Mouse (Mus musculus): ENCODE results near the gene Trhr2. TPM values are rescaled to one million over a fixed set of nuclear protein-coding genes. Genes with fewer than 3 reads are reported as not detected.
"Not testable (repeated sequence)": the region's sequence is repeated elsewhere in the genome, so short reads cannot be mapped to it uniquely, and the experiment has no call there.

The Trhr2 gene
- polyA plus RNA-seq, 1 experiment from 2014 or later = 0.66 TPM

DNA sequence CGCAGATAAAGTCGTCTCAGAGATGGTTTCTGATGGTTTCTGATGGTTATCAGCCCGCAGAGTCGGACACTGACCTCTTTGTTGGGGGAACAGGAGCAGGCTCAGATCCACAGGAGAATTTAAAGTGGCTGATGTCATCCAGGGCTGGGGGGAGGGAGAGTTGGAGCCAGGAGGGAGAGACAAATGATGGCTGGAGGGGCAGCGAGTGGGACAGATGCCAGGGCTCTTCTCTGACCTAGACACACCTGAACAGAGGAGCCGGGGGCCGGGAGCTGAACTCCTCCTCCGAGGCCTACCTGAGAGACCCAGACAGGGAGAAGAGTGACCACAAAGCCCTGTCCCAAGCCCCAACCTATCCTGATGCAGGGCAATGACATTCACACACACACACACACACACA lies 31.5 kb downstream of the Trhr2 start:
- ATAC-seq (ENCODE audit: insufficient number of reproducible peaks, insufficient read depth, low FRiP score, low TSS enrichment, low read depth) = no peak
- no peak overlapping the region for H3K4me3 ChIP-seq
- no peaks in the 10 kb centered on the region for H3K9me3 ChIP-seq
- H3K27me3 ChIP-seq = peaks cover 2% of the 10 kb centered on the region
- H3K36me3 ChIP-seq = peaks cover 1% of the 10 kb centered on the region; the same call in 1 of the 2 replicates
- H3K4me1 ChIP-seq = peaks cover 21% of the 10 kb centered on the region
- WGBS = 61% methylated on average over 8 of the region's 8 CpGs
- no peak overlapping the region for H3K9ac ChIP-seq
- H3K27ac ChIP-seq = no peak overlapping the region
- no peak overlapping the region for H3K4me2 ChIP-seq

DNA sequence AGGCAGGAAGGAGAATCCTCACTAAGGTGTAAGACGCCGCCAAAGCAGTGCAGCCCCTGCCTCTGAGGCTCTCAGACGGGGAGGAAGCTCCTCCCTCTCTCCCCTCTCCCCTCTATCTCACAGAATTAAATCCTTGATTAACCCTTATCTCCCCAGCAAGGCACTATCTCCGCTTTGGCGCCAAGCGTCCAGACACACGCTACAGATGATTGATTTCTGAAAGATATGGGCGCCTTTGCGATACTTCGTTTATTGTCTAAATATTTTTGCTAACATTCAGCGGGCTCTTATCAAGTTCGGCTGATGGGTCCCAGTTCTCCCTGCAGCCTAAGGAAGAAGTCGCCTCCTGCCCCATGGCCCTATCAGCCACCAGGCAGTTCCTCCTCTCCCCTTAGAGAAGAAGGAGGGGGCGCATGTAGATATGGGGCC lies 34.4 kb downstream of the Trhr2 start:
- no peak overlapping the region for H3K27ac ChIP-seq
- WGBS = 21% methylated on average over 14 of the region's 14 CpGs
- H3K4me3 ChIP-seq = no peak overlapping the region
- H3K4me1 ChIP-seq = peaks cover 18% of the 10 kb centered on the region
- no peak overlapping the region for H3K4me2 ChIP-seq
- no peak for ATAC-seq (ENCODE audit: insufficient number of reproducible peaks, insufficient read depth, low FRiP score, low TSS enrichment, low read depth)
- no peaks in the 10 kb centered on the region for H3K27me3 ChIP-seq
- no peaks in the 10 kb centered on the region for H3K36me3 ChIP-seq
- no peaks in the 10 kb centered on the region for H3K9me3 ChIP-seq
- H3K9ac ChIP-seq = no peak overlapping the region

DNA sequence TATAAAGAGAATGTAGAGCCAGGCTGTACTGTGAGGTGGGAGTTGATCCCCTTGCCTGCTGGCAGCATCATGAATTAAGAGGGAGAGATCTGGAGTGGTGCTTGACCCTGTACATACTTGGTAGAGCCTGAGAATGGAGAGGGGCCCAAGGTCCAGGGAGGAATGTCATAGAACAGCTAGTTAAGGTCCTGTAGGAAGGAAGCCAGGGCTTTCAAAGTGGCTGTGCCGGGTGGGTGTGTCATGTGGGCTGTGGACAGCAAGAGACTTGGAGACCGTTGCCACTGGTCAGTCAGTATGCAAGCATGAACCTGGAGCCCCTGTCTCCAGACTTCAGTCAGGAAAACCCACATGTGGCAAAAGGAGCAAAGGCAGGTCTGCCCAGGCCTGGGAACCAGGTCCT lies 35.4 kb downstream of the Trhr2 start:
- Histone ChIP-seq H3K36me3 (no peaks in the 10 kb centered on the region), H3K4me2 (no peak overlapping the region), H3K27me3 (no peaks in the 10 kb centered on the region), H3K9ac (no peak overlapping the region), H3K9me3 (no peaks in the 10 kb centered on the region), H3K4me1 (peaks cover 21% of the 10 kb centered on the region), H3K27ac (no peak overlapping the region), H3K4me3 (no peak overlapping the region)
- WGBS = 92% methylated on average over 2 of the region's 2 CpGs
- no peak for ATAC-seq (ENCODE audit: insufficient number of reproducible peaks, insufficient read depth, low FRiP score, low TSS enrichment, low read depth)

GRCm38 (mm10) chr8:122323951-122324402 lies 36.6 kb downstream of the Trhr2 start:
- H3K36me3 ChIP-seq; H3K9ac ChIP-seq; H3K27ac ChIP-seq; H3K4me3 ChIP-seq; H3K27me3 ChIP-seq; H3K9me3 ChIP-seq; H3K4me2 ChIP-seq; ATAC-seq (ENCODE audit: insufficient number of reproducible peaks, insufficient read depth, low FRiP score, low TSS enrichment, low read depth): not testable (repeated sequence)
- peaks cover 25% of the 10 kb centered on the region for H3K4me1 ChIP-seq
- WGBS = 11% methylated on average over 11 of the region's 13 CpGs

DNA sequence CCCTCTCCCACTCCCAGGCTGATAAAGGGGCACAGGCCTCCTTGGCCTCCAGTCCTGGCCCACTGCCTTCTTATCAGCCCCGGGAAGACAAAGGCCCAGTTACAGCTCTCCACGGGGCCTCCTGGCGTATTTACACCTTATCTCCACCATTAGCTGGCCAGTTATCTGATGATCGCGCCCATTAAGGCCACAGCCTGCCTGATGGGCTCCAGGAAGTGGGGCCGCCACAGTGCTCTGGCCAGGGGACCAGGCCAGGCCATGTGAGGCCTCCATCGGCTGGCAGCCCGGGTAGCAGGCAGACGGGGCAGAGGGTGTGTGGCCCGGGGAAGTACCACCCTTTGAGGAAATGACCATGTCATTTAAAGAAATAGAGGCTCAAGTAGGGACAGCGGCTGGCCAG lies 37.8 kb downstream of the Trhr2 start:
- Histone ChIP-seq H3K27me3 (no peaks in the 10 kb centered on the region), H3K4me1 (peaks cover 26% of the 10 kb centered on the region)

DNA sequence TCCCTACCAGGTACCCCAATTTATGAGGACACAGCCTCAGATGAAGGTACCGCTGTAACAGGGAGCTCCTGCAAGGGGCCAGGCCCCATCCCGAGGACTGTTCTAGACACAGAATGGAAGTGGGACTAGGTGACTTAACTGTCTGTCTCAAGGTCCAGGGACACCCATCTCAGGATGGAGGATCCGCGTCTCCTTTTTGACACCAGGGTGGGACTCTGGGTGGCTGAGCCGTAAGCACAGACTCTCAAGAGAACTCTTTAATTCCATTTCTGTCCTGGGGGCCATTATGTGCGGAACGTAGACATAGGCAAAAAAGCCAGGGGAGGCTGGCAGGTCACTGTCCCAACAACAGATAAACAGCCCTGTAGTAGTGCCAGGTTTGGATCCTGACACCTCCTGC lies 38.4 kb downstream of the Trhr2 start:
- WGBS = 91% methylated on average over 7 of the region's 7 CpGs
- Histone ChIP-seq H3K27ac (no peak overlapping the region), H3K9ac (no peak overlapping the region), H3K4me3 (no peak overlapping the region), H3K27me3 (no peaks in the 10 kb centered on the region), H3K9me3 (no peaks in the 10 kb centered on the region), H3K36me3 (no peaks in the 10 kb centered on the region), H3K4me1 (peaks cover 23% of the 10 kb centered on the region), H3K4me2 (no peak overlapping the region)
- no peak for ATAC-seq (ENCODE audit: insufficient number of reproducible peaks, insufficient read depth, low FRiP score, low TSS enrichment, low read depth)

More for the DNA sequence above, 37.8 kb downstream of the Trhr2 start:
- no peaks in the 10 kb centered on the region for H3K36me3 ChIP-seq
- H3K9me3 ChIP-seq = no peaks in the 10 kb centered on the region
- 58% methylated on average over 11 of the region's 11 CpGs for WGBS
- no peak for ATAC-seq (ENCODE audit: insufficient number of reproducible peaks, insufficient read depth, low FRiP score, low TSS enrichment, low read depth)
- no peak overlapping the region for H3K4me2 ChIP-seq
- H3K27ac ChIP-seq = no peak overlapping the region
- no peak overlapping the region for H3K9ac ChIP-seq
- no peak overlapping the region for H3K4me3 ChIP-seq

GRCm38 (mm10) chr8:122321455-122321921 lies 39.1 kb downstream of the Trhr2 start:
- H3K9ac ChIP-seq = no peak overlapping the region
- no peak overlapping the region for H3K27ac ChIP-seq
- no peak overlapping the region for H3K4me3 ChIP-seq
- peaks cover 23% of the 10 kb centered on the region for H3K4me1 ChIP-seq
- no peak overlapping the region for H3K4me2 ChIP-seq
- 72% methylated on average over 10 of the region's 10 CpGs for WGBS
- H3K9me3 ChIP-seq = no peaks in the 10 kb centered on the region
- H3K36me3 ChIP-seq = no peaks in the 10 kb centered on the region
- ATAC-seq (ENCODE audit: insufficient number of reproducible peaks, insufficient read depth, low FRiP score, low TSS enrichment, low read depth) = no peak
- H3K27me3 ChIP-seq = no peaks in the 10 kb centered on the region

- no peaks in the 10 kb centered on the region for H3K27me3 ChIP-seq
- no peaks in the 10 kb centered on the region for H3K9me3 ChIP-seq
- ATAC-seq (ENCODE audit: insufficient number of reproducible peaks, insufficient read depth, low FRiP score, low TSS enrichment, low read depth) = no peak
- no peak overlapping the region for H3K27ac ChIP-seq
- H3K4me3 ChIP-seq = no peak overlapping the region
- H3K36me3 ChIP-seq = no peaks in the 10 kb centered on the region
- 22% methylated on average over 3 of the region's 3 CpGs for WGBS
- H3K4me1 ChIP-seq = peaks cover 18% of the 10 kb centered on the region
- H3K9ac ChIP-seq = no peak overlapping the region
- no peak overlapping the region for H3K4me2 ChIP-seq
Measured at GRCm38 (mm10) chr8:122320541-122320940, 40.0 kb downstream of the Trhr2 start.

- Histone ChIP-seq H3K4me3 (no peak overlapping the region), H3K27me3 (no peaks in the 10 kb centered on the region), H3K9ac (no peak overlapping the region), H3K27ac (no peak overlapping the region), H3K4me2 (no peak overlapping the region), H3K4me1 (peaks cover 18% of the 10 kb centered on the region), H3K36me3 (no peaks in the 10 kb centered on the region), H3K9me3 (no peaks in the 10 kb centered on the region)
- no peak for ATAC-seq (ENCODE audit: insufficient number of reproducible peaks, insufficient read depth, low FRiP score, low TSS enrichment, low read depth)
- WGBS = 75% methylated on average over 7 of the region's 7 CpGs
Measured at GRCm38 (mm10) chr8:122319708-122320075, 40.9 kb downstream of the Trhr2 start.

GRCm38 (mm10) chr8:122319045-122319707 lies 41.4 kb downstream of the Trhr2 start:
- H3K9me3 ChIP-seq = no peaks in the 10 kb centered on the region
- WGBS = 63% methylated on average over 11 of the region's 11 CpGs
- no peak for ATAC-seq (ENCODE audit: insufficient number of reproducible peaks, insufficient read depth, low FRiP score, low TSS enrichment, low read depth)
- no peak overlapping the region for H3K4me2 ChIP-seq
- no peaks in the 10 kb centered on the region for H3K36me3 ChIP-seq
- H3K4me1 ChIP-seq = peaks cover 13% of the 10 kb centered on the region
- H3K27ac ChIP-seq = no peak overlapping the region
- H3K4me3 ChIP-seq = no peak overlapping the region
- no peak overlapping the region for H3K9ac ChIP-seq
- H3K27me3 ChIP-seq = no peaks in the 10 kb centered on the region

- Histone ChIP-seq H3K4me1 (peaks cover 13% of the 10 kb centered on the region), H3K9me3 (no peaks in the 10 kb centered on the region), H3K9ac (no peak overlapping the region), H3K27ac (no peak overlapping the region), H3K27me3 (no peaks in the 10 kb centered on the region), H3K4me3 (no peak overlapping the region), H3K36me3 (no peaks in the 10 kb centered on the region), H3K4me2 (no peak overlapping the region)
- 45% methylated on average over 8 of the region's 8 CpGs for WGBS
- no peak for ATAC-seq (ENCODE audit: insufficient number of reproducible peaks, insufficient read depth, low FRiP score, low TSS enrichment, low read depth)
Measured at GRCm38 (mm10) chr8:122317918-122318475, 42.5 kb downstream of the Trhr2 start.

DNA sequence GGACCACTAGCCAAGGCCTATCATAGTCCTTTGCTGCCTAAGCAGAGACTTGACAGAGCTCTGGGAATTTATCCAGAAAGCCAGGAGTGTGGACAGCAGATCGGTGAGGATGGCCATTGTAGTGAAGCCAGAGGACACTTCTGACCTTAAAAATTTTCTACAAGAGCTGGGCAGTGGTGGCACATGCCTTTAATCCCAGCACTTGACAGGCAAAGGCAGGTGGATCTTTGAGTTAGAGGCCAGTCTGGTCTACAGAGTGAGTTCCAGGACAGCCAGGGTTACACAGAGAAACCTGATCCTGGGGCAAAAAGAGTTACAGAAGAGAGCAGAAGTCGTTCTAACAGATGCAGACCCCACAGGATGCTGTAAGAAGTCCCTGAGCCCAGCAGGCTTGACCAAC lies 44.1 kb downstream of the Trhr2 start:
- no peak overlapping the region for H3K9ac ChIP-seq
- H3K27ac ChIP-seq = no peak overlapping the region
- H3K4me2 ChIP-seq = no peak overlapping the region
- H3K9me3 ChIP-seq = no peaks in the 10 kb centered on the region
- H3K36me3 ChIP-seq = no peaks in the 10 kb centered on the region
- H3K4me1 ChIP-seq = peaks cover 13% of the 10 kb centered on the region
- H3K4me3 ChIP-seq = no peak overlapping the region
- WGBS = 38% methylated on average over 2 of the region's 2 CpGs
- H3K27me3 ChIP-seq = no peaks in the 10 kb centered on the region
- no peak for ATAC-seq (ENCODE audit: insufficient number of reproducible peaks, insufficient read depth, low FRiP score, low TSS enrichment, low read depth)

All from embryonic facial prominence, embryonic 13.5 days (tissue).